ENCODE assay signal across 29 mouse cellular contexts in the genomic region with DNA sequence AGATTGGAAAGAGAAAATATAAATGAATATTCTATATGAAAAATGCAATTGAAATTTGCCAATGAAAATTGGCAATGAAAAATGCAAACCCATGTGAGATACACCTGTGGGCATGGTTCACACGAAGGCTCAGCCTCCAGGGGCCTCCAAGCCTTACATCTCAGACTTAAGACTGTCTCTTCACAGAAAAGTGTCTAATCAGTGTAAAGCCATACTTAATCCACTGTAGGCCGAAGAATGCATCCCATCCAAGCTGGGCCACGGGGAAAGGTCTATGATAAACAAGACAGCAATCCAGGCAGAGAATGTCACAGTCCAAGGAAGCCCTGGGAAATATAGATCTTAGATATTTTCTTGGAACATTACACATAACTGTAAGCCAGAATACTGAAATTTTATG.
DNase-seq lines count a peak whose midpoint lies in the region; ATAC-seq and TF ChIP-seq lines count a peak whose summit lies in the region.
"Had no signal": no experiment of that assay in that cellular context is flagged by ENCODE, and none has a peak within 500 bp of the region (broad histone marks: within the 10 kb centered on the region; RNA-seq: fewer than 3 reads in every experiment).

No protein-coding gene starts in this region.

- no peak for ATAC-seq in limb, embryonic 12.5 days (ENCODE audit: insufficient number of reproducible peaks, insufficient read depth, low FRiP score, low TSS enrichment, low read depth)
- no peak for ATAC-seq in embryonic facial prominence, embryonic 13.5 days (ENCODE audit: insufficient number of reproducible peaks, insufficient read depth, low FRiP score, low TSS enrichment, low read depth)
- ATAC-seq in limb, embryonic 15.5 days (ENCODE audit: insufficient number of reproducible peaks, low FRiP score, low TSS enrichment, low read depth) = no peak
- ATAC-seq: forebrain, embryonic 14.5 days; forebrain, postnatal 0 days; hindbrain, embryonic 16.5 days; Patski had no signal

- no peak for DNase-seq in limb, embryonic 10.5 days (ENCODE audit: low spot score)
- no peak for DNase-seq in natural killer cell, adult 2 months (ENCODE audit: low spot score in 2 of 2)
- no peak for DNase-seq in lung, adult 18-20 months
- DNase-seq: adrenal gland, adult 2 months; adrenal gland, postnatal 14 days; B cell, adult 2 months; cerebellum, adult 11 months; cerebellum, adult 2 months; cerebellum, adult 9-11 months; cerebellum, postnatal 25 days; forebrain, postnatal 0 days; gastrocnemius, adult 2 months; gastrocnemius, postnatal 14 days; heart, adult 11 months; heart, postnatal 10 days; heart, postnatal 36 days had no signal

- H3K4me1 ChIP-seq in limb, embryonic 12.5 days (replicated peaks) = peaks cover 26% of the 10 kb centered on the region
- peaks cover 22% of the 10 kb centered on the region for H3K4me1 ChIP-seq in limb, embryonic 10.5 days
- peaks cover 37% of the 10 kb centered on the region for H3K4me1 ChIP-seq in embryonic facial prominence, embryonic 13.5 days
- H3K4me1 ChIP-seq in embryonic fibroblast, embryonic 13.5 days (ENCODE audit: control insufficient read depth, insufficient read depth, low read length) = no peaks in the 10 kb centered on the region
- peaks cover 31% of the 10 kb centered on the region for H3K4me1 ChIP-seq in limb, embryonic 15.5 days

- no peaks in the 10 kb centered on the region for H3K27me3 ChIP-seq in limb, embryonic 12.5 days
- H3K27me3 ChIP-seq in limb, embryonic 10.5 days (ENCODE audit: low read depth, poor library complexity, severe bottlenecking) = no peaks in the 10 kb centered on the region
- no peaks in the 10 kb centered on the region for H3K27me3 ChIP-seq in embryonic facial prominence, embryonic 13.5 days
- H3K27me3 ChIP-seq in limb, embryonic 15.5 days = no peaks in the 10 kb centered on the region
- H3K27me3 ChIP-seq: CH12.LX; heart, embryonic 12.5 days; heart, embryonic 15.5 days; hindbrain, embryonic 13.5 days; Patski had no signal

- H3K4me2 ChIP-seq in limb, embryonic 12.5 days = no peak overlapping the region
- H3K4me2 ChIP-seq in embryonic facial prominence, embryonic 13.5 days = 0 out of 2 replicates have a peak overlapping the region, but pooled peaks have one; percentile 5
- no peak overlapping the region for H3K4me2 ChIP-seq in limb, embryonic 15.5 days
- H3K4me2 ChIP-seq: heart, embryonic 12.5 days; heart, embryonic 15.5 days; hindbrain, embryonic 13.5 days had no signal

- no peak overlapping the region for H3K9ac ChIP-seq in limb, embryonic 12.5 days (replicated peaks)
- H3K9ac ChIP-seq in embryonic facial prominence, embryonic 13.5 days = no peak overlapping the region
- no peak overlapping the region for H3K9ac ChIP-seq in limb, embryonic 15.5 days
- H3K9ac ChIP-seq: forebrain, postnatal 0 days; heart, embryonic 12.5 days; heart, embryonic 15.5 days; hindbrain, embryonic 13.5 days had no signal

- H3K4me3 ChIP-seq in limb, embryonic 12.5 days (replicated peaks) = no peak overlapping the region
- H3K4me3 ChIP-seq in limb, embryonic 10.5 days = no peak overlapping the region
- no peak overlapping the region for H3K4me3 ChIP-seq in embryonic facial prominence, embryonic 13.5 days
- no peak overlapping the region for H3K4me3 ChIP-seq in embryonic fibroblast, embryonic 13.5 days (ENCODE audit: insufficient read depth, low read length)
- no peak overlapping the region for H3K4me3 ChIP-seq in limb, embryonic 15.5 days
- H3K4me3 ChIP-seq: gastrocnemius, adult 2 months; heart, embryonic 12.5 days; heart, embryonic 15.5 days; hindbrain, embryonic 10.5 days; hindbrain, embryonic 13.5 days had no signal

- no peaks in the 10 kb centered on the region for H3K36me3 ChIP-seq in limb, embryonic 12.5 days
- no peaks in the 10 kb centered on the region for H3K36me3 ChIP-seq in limb, embryonic 10.5 days
- no peaks in the 10 kb centered on the region for H3K36me3 ChIP-seq in embryonic facial prominence, embryonic 13.5 days
- no peaks in the 10 kb centered on the region for H3K36me3 ChIP-seq in limb, embryonic 15.5 days
- H3K36me3 ChIP-seq: G1E; heart, embryonic 12.5 days; heart, embryonic 15.5 days; hindbrain, embryonic 10.5 days; hindbrain, embryonic 13.5 days had no signal

- no peak for TF ChIP-seq CTCF in embryonic fibroblast, embryonic 13.5 days (IDR thresholded peaks at IDR 0.05; ENCODE audit: borderline replicate concordance, insufficient read depth, low read length)

- H3K9me3 ChIP-seq in limb, embryonic 12.5 days = no peaks in the 10 kb centered on the region
- H3K9me3 ChIP-seq in limb, embryonic 10.5 days (replicated peaks) = no peaks in the 10 kb centered on the region
- no peaks in the 10 kb centered on the region for H3K9me3 ChIP-seq in embryonic facial prominence, embryonic 13.5 days
- H3K9me3 ChIP-seq in limb, embryonic 15.5 days = no peaks in the 10 kb centered on the region
- H3K9me3 ChIP-seq: G1E; heart, embryonic 12.5 days; heart, embryonic 15.5 days; hindbrain, embryonic 10.5 days; hindbrain, embryonic 13.5 days had no signal

- H3K27ac ChIP-seq in limb, embryonic 12.5 days = peak overlapping the region; percentile 75
- H3K27ac ChIP-seq in limb, embryonic 10.5 days = no peak overlapping the region
- H3K27ac ChIP-seq in embryonic facial prominence, embryonic 13.5 days = peak overlapping the region; percentile 69; the same call in 1 of the 2 replicates
- peak overlapping the region; percentile 27; the same call in 1 of the 2 replicates for H3K27ac ChIP-seq in embryonic fibroblast, embryonic 13.5 days (ENCODE audit: insufficient read depth, low read length)
- peak overlapping the region; percentile 79; the same call in 1 of the 2 replicates for H3K27ac ChIP-seq in limb, embryonic 15.5 days
- H3K27ac ChIP-seq: heart, embryonic 15.5 days; hindbrain, embryonic 10.5 days; hindbrain, embryonic 13.5 days had no signal

- TF ChIP-seq POLR2A in embryonic fibroblast, embryonic 13.5 days (IDR thresholded peaks at IDR 0.05; ENCODE audit: low read depth, low read length) = no peak

- 52% methylated on average over 3 of the region's 3 CpGs for WGBS in limb, embryonic 12.5 days
- 71% methylated on average over 3 of the region's 3 CpGs for WGBS in limb, embryonic 10.5 days
- 29% methylated on average over 3 of the region's 3 CpGs for WGBS in embryonic facial prominence, embryonic 13.5 days
- WGBS in limb, embryonic 15.5 days = 38% methylated on average over 3 of the region's 3 CpGs
